Mouse (Mus musculus) kidney, adult 2 months (tissue): ENCODE measurements around the gene Adprhl2. TPM values are rescaled to one million over a fixed set of nuclear protein-coding genes. Genes with fewer than 3 reads are reported as not detected.

Experiments
- DNase-seq: peaks from one replicate; pipeline ENCODE4 v3.0.0; 2021
- H3K27ac ChIP-seq: fragments of 200-500 bp; 2 replicates; pipeline ENCODE4 v1.5.1; 2012; ENCODE audit warnings: low read depth, low read length, control low read depth, inconsistent platforms; ENCODE audit not compliant: insufficient read depth
- H3K27me3 ChIP-seq: fragments of 200-500 bp; replicated peaks from 2 replicates; pipeline ENCODE4 v1.6.1; 2012; ENCODE audit warnings: mild to moderate bottlenecking, moderate library complexity, low read length, inconsistent platforms; ENCODE audit not compliant: control insufficient read depth, insufficient read depth
- H3K36me3 ChIP-seq: fragments of 200-500 bp; 2 replicates; pipeline ENCODE4 v1.6.1; 2012; ENCODE audit warnings: mild to moderate bottlenecking, moderate library complexity, low read length, inconsistent platforms; ENCODE audit not compliant: control insufficient read depth, insufficient read depth
- H3K4me1 ChIP-seq: fragments of 200-500 bp; 2 replicates; pipeline ENCODE4 v1.6.1; 2011; ENCODE audit warnings: low read length; ENCODE audit not compliant: control insufficient read depth, insufficient read depth
- H3K4me3 ChIP-seq: fragments of 200-500 bp; 2 replicates; pipeline ENCODE4 v1.5.1; 2011; ENCODE audit warnings: mild to moderate bottlenecking, low read depth, low read length, control low read depth; ENCODE audit not compliant: insufficient read depth
- CTCF ChIP-seq: fragments of 200-500 bp; conservative IDR thresholded peaks from 2 replicates; pipeline ENCODE4 v1.5.1; 2011; ENCODE audit warnings: low read depth, mild to moderate bottlenecking, control low read depth, low read length, moderate library complexity, mixed read lengths; ENCODE audit not compliant: insufficient read depth, insufficient read length
- POLR2A ChIP-seq: fragments of 200-500 bp; IDR thresholded peaks from one replicate; pipeline ENCODE4 v1.6.1; 2011; ENCODE audit warnings: low read depth, low read length, control low read depth
- WGBS: fragments of 180-500 bp; shearing (Covaris S2); methylation state at CpG from one replicate; pipeline ENCODE4 v1.1.7; 2018; 5-methylcytosine and 5-hydroxymethylcytosine counted together
- polyA plus RNA-seq: library from polyadenylated mRNA; depleted of rRNA; stranded (reverse); fragments of >200 nt; gene quantifications from 2 replicates; pipeline ENCODE4 v1.2.3, GENCODE M21; 2012

The Adprhl2 gene
- polyA plus RNA-seq, 1 experiment, result 36.0 TPM

GRCm38 (mm10) chr4:126306827-126307226 lies 14.7 kb downstream of the Adprhl2 start:
- TF ChIP-seq CTCF, result no peak
- TF ChIP-seq POLR2A, result no peak
- WGBS, result 17% methylated on average over 2 of the region's 2 CpGs
- Histone ChIP-seq H3K4me1 (peaks cover 3% of the 10 kb centered on the region; the same call in 1 of the 2 replicates), H3K4me3 (no peak overlapping the region), H3K36me3 (no peaks in the 10 kb centered on the region), H3K27me3 (no peaks in the 10 kb centered on the region), H3K27ac (no peak overlapping the region)
- DNase-seq, result no peak

DNA sequence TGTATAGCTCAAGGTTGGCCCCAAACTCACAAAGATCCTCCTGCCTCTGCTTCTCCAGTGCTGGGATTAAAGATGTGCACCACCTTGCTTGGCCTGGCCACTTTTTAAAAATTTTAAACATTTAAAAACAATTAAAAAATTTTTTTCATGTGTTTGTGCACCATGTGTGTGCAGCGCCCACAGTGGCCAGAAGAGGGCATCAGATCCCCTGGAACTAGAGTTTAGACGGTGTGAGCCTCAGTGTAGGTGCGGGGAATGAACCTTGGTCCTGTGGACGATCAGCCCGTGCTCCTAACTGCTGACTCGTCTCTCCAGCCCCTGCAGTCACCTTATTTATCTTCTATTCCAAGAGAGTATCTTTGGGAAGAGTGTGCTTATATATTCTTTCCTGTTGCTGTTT lies 15.4 kb downstream of the Adprhl2 start:
- Histone ChIP-seq H3K4me1 (peaks cover 3% of the 10 kb centered on the region), H3K27me3 (no peaks in the 10 kb centered on the region), H3K36me3 (no peaks in the 10 kb centered on the region), H3K27ac (no peak overlapping the region), H3K4me3 (no peak overlapping the region)
- no peak for DNase-seq
- WGBS, result 90% methylated on average over 6 of the region's 6 CpGs
- TF ChIP-seq POLR2A, result no peak
- TF ChIP-seq CTCF, result no peak

DNA sequence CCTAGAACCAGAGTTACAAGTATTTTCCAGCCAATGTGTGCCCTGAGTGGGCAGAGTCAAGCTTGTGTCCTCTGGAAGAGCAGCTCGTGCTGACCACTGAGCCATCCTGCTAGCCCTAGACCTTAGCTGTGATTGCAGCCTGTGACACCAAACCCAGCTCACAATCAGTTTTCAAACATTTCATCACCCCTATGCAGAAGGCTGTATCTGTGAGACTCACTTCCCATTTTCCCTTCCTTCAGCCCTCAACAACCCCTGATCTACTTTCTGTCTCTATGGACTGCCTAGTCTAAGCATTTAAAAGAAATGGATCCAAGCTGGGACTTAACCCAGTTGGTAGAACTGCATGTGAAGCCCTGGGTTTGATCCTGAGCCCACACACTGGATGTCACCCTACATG lies 16.1 kb downstream of the Adprhl2 start:
- Histone ChIP-seq H3K4me3 (no peak overlapping the region), H3K36me3 (no peaks in the 10 kb centered on the region), H3K27me3 (no peaks in the 10 kb centered on the region), H3K27ac (no peak overlapping the region), H3K4me1 (peaks cover 3% of the 10 kb centered on the region)
- no peak for DNase-seq
- WGBS, result 94% methylated on average over 1 of the region's 1 CpGs
- no peak for TF ChIP-seq CTCF

GRCm38 (mm10) chr4:126303877-126304276 lies 17.6 kb downstream of the Adprhl2 start:
- TF ChIP-seq POLR2A (no peak), CTCF (peak; percentile 36; the same call in 1 of the 2 replicates)
- Histone ChIP-seq H3K27me3 (no peaks in the 10 kb centered on the region), H3K4me1 (no peaks in the 10 kb centered on the region; the same call in 1 of the 2 replicates), H3K27ac (no peak overlapping the region), H3K4me3 (no peak overlapping the region), H3K36me3 (no peaks in the 10 kb centered on the region)
- 66% methylated on average over 4 of the region's 4 CpGs for whole genome bisulfite sequencing
- DNase-seq, result no peak

DNA sequence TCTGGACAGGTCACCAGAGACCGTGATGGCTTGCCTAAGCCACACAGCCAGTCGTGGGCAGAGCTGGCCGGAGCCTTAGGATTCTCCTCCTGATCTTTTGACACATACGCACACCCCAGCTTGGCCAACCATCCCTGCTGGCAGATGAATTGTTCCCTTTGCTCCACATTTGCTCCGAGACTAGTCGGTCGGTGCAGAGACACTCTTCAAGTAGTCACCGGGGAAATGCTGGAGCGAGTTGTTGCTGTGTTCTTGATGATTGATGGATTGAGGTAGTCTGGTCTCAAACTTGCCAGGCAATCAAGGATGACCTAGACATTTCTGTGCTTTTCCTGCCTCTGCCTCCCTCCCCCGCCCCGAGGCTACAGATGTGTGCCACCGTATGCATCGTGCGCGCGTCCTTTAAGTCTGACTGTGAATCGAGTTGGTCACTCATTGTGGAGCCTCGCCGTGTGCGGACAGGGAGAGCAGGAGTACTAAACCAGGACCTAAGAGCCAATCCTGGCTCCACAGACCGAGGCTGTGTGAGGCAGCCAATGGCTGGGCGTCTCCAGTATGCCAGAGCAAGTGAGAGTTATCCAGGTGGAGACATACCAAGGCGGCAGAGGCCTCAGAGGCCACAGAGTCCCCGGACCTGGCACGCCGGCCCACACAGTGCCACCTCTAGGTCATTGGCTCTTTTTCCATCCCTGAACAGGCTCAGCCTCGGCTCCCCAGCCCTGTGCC lies 19.8 kb downstream of the Adprhl2 start:
- TF ChIP-seq CTCF, result no peak
- no peak for TF ChIP-seq POLR2A
- Histone ChIP-seq H3K4me1 (no peaks in the 10 kb centered on the region; the same call in 1 of the 2 replicates), H3K27me3 (no peaks in the 10 kb centered on the region), H3K36me3 (no peaks in the 10 kb centered on the region), H3K27ac (no peak overlapping the region), H3K4me3 (no peak overlapping the region)
- WGBS, result 21% methylated on average over 27 of the region's 27 CpGs
- DNase-seq, result no peak

DNA sequence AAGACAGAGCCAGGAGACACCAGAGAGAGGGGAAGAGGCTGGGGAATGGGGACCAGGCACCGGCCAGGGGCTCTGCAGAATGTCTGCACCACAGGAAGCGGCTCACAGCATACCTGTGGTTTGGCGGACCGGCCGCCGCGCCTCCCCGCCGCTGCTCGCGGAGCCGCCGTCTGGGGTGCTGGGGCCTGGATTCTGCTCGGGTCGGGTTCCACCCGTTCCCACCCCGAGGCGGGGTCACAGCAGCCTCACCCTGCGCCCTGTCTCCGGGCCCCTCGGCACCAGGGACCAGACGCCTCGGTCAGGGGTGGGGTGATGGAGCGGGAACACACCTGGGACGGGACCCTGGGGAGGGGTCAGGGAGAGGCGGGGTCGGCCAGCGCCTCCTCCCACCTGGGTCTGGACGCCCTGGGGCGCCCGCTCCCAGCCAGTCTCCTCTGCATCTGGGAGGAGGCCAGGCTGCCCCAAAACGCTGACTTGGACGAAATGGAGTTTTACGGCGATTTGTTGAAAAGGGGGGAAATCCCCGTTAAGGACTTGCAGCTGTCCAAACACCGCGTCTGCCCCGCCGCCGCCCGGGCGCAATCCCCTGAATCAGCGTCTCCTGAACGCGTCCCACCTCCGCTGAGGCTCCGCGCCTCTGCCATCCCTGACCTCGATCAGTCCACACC lies 20.5 kb downstream of the Adprhl2 start:
- Histone ChIP-seq H3K4me3 (no peak overlapping the region), H3K4me1 (no peaks in the 10 kb centered on the region; the same call in 1 of the 2 replicates), H3K36me3 (no peaks in the 10 kb centered on the region), H3K27ac (no peak overlapping the region), H3K27me3 (no peaks in the 10 kb centered on the region)
- TF ChIP-seq CTCF, result no peak
- no peak for TF ChIP-seq POLR2A
- no peak for DNase-seq
- WGBS, result 8% methylated on average over 48 of the region's 50 CpGs

DNA sequence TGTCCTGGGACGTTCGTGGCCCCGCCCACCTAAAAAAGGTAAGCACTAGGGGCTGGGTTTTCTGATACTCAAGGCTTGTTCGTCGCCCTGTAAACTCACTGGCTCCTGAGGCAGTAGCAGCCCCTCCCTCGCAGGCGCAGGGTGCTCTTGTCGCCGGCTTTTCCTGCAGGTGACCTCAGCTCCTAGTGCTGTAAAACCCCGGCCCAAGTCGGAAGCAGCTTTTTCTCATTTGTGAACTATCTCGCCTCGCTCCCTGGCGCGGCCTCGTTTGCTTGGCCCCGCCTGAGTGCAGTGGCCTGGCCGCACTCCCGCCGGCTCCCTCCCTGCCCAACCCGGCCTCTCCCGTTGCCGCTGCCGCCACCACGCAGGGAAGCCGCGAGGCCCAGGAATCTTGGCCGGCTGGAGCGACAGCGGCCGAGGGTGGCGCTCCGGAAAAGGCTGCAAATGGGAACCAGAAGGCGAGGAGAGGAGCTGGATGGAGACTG lies 24.8 kb downstream of the Adprhl2 start:
- no peaks in the 10 kb centered on the region for H3K36me3 ChIP-seq
- no peaks in the 10 kb centered on the region for H3K27me3 ChIP-seq
- peak overlapping the region; percentile 20 for H3K4me3 ChIP-seq
- no peaks in the 10 kb centered on the region; the same call in 1 of the 2 replicates for H3K4me1 ChIP-seq
- no peak for TF ChIP-seq POLR2A
- no peak for TF ChIP-seq CTCF
- WGBS, result 2% methylated on average over 34 of the region's 34 CpGs
- no peak overlapping the region for H3K27ac ChIP-seq
- peak; percentile 72 for DNase-seq
